In the genomic region with DNA sequence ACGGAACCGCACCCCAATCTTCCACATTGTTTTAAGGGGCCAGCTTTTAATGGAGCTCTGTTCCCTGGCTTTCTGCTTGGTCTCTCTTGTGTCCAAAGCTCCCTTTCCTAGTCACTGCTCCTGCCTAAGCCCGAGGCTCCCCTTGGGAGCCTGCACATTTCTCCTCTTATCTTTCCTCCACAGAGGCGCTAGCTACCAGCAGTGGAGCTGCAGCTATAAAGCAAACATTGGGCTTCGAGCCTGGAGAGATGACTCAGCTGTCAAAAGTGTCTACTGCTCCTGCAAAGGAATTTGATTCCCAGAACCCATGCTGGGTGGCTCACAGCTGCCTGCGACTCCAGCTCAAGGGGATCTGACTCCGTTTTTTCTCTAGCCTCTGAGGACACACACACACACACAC, we compare ENCODE assay signal across 8 mouse cellular contexts. TPM values are rescaled to one million over a fixed set of nuclear protein-coding genes. Genes with fewer than 3 reads are reported as not detected.
DNase-seq lines count a peak whose midpoint lies in the region; ATAC-seq and TF ChIP-seq lines count a peak whose summit lies in the region.
"Had no signal": no experiment of that assay in that cellular context is flagged by ENCODE, and none has a peak within 500 bp of the region (broad histone marks: within the 10 kb centered on the region; RNA-seq: fewer than 3 reads in every experiment).

No protein-coding gene starts in this region.

- no peak overlapping the region for H3K9ac ChIP-seq in MEL (ENCODE audit: control insufficient read depth, low read depth, low read length, poor library complexity, severe bottlenecking)
- H3K9ac ChIP-seq in intestine, postnatal 0 days (ENCODE audit: low read depth, low read length), result no peak overlapping the region

- no peak for TF ChIP-seq POLR2A in MEL (IDR thresholded peaks at IDR 0.05; ENCODE audit: control insufficient read depth in 1 of 2, insufficient read depth in 1 of 2, low read depth in 1 of 2, low read length in 2 of 2, poor library complexity in 1 of 2)

- WGBS in intestine, postnatal 0 days, result 39% methylated on average over 7 of the region's 7 CpGs

- ATAC-seq in intestine, postnatal 0 days, result no peak; the same call in 1 of the 2 replicates

- H3K36me3 ChIP-seq in MEL (ENCODE audit: control insufficient read depth in 1 of 2, insufficient read depth in 2 of 2, low read length in 2 of 2), result no peaks in the 10 kb centered on the region
- H3K36me3 ChIP-seq in intestine, postnatal 0 days (ENCODE audit: control insufficient read depth, insufficient read depth), result no peaks in the 10 kb centered on the region

- no peaks in the 10 kb centered on the region for H3K9me3 ChIP-seq in MEL (replicated peaks; ENCODE audit: insufficient read depth, low read length)
- H3K9me3 ChIP-seq in intestine, postnatal 0 days (ENCODE audit: control insufficient read depth), result no peaks in the 10 kb centered on the region

- no peaks in the 10 kb centered on the region for H3K27me3 ChIP-seq in MEL (ENCODE audit: control insufficient read depth in 1 of 2, insufficient read depth in 2 of 2, low read length in 2 of 2)
- H3K27me3 ChIP-seq in intestine, postnatal 0 days (replicated peaks; ENCODE audit: control insufficient read depth, insufficient read depth, low read length), result no peaks in the 10 kb centered on the region

- no peak for TF ChIP-seq CTCF in MEL (IDR thresholded peaks at IDR 0.05 in 2 of 3, conservative IDR thresholded peaks at IDR 0.05 in 1 of 3; ENCODE audit: control insufficient read depth in 1 of 3, insufficient read depth in 1 of 3, low read depth in 2 of 3, low read length in 3 of 3, poor library complexity in 1 of 3, severe bottlenecking in 1 of 3)
- TF ChIP-seq CTCF in gastrocnemius, adult 2 months (IDR thresholded peaks at IDR 0.05), result peak; percentile 8; the same call in 1 of the 2 replicates
- peak; percentile 33 for TF ChIP-seq CTCF in intestine, postnatal 0 days (IDR thresholded peaks at IDR 0.05; ENCODE audit: low read depth)

- no peaks in the 10 kb centered on the region for H3K4me1 ChIP-seq in MEL (ENCODE audit: control insufficient read depth in 1 of 2, insufficient read depth in 2 of 2, low read length in 2 of 2)
- no peaks in the 10 kb centered on the region for H3K4me1 ChIP-seq in intestine, postnatal 0 days (replicated peaks; ENCODE audit: control insufficient read depth, insufficient read depth, low read length)

- intact Hi-C loops in gastrocnemius, adult 2 months (cut with DNase I), result no loop called here

- peak; percentile 35 for DNase-seq in MEL (ENCODE audit: low read depth, low spot score)
- peak; percentile 89 for DNase-seq in NIH3T3 (ENCODE audit: low read depth)
- DNase-seq in gastrocnemius, adult 2 months, result peak; percentile 61
- peak; percentile 83 for DNase-seq in lung, postnatal 10 days
- no peak for DNase-seq in B cell, adult 2 months
- DNase-seq in cerebellum, postnatal 4 days (ENCODE audit: low spot score in 2 of 2), result no peak

- TF ChIP-seq RAD21 in MEL (IDR thresholded peaks at IDR 0.05; ENCODE audit: low read depth, low read length), result no peak

- H3K4me2 ChIP-seq in intestine, postnatal 0 days (replicated peaks; ENCODE audit: low read depth), result no peak overlapping the region

- no peak overlapping the region for H3K27ac ChIP-seq in MEL (ENCODE audit: control insufficient read depth, low read depth, low read length)
- H3K27ac ChIP-seq in gastrocnemius, adult 2 months, result peak overlapping the region; percentile 77
- H3K27ac ChIP-seq in intestine, postnatal 0 days (ENCODE audit: low read depth, low read length), result no peak overlapping the region

- H3K4me3 ChIP-seq in MEL (ENCODE audit: control insufficient read depth in 1 of 2, insufficient read depth in 1 of 2, low read depth in 2 of 2, low read length in 2 of 2), result no peak overlapping the region
- no peak overlapping the region for H3K4me3 ChIP-seq in gastrocnemius, adult 2 months
- H3K4me3 ChIP-seq in intestine, postnatal 0 days (ENCODE audit: low read depth, low read length), result no peak overlapping the region
- H3K4me3 ChIP-seq: megakaryocyte, embryonic 14.5 days had no signal

- H3K79me2 ChIP-seq in MEL (ENCODE audit: control insufficient read depth, insufficient read depth, low read length, poor library complexity), result no peaks in the 10 kb centered on the region

- peak; percentile 13 to 16; a peak in 1 of 4 replicates for TF ChIP-seq EP300 in MEL (IDR thresholded peaks at IDR 0.05; ENCODE audit: low read depth in 1 of 2, low read length in 2 of 2)

TF ChIP-seq in MEL, 35 proteins besides CTCF, POLR2A, EP300 and RAD21:
- TF ChIP-seq TAL1 (IDR thresholded peaks at IDR 0.05; ENCODE audit: low read length) (peak; percentile 12; the same call in 1 of the 2 replicates), SIN3A (IDR thresholded peaks at IDR 0.05; ENCODE audit: low read length) (no peak)

RNA-seq across cellular contexts. Expression of gene Plbd1, which starts 10.7 kb away (rescaled TPM):
- total RNA-seq in MEL (2012; rRNA removed), result not detected in 2 replicates
- polyA plus RNA-seq in MEL (2012; ENCODE audit: insufficient read depth in 1 of 2, insufficient read length in 2 of 2, low read depth in 1 of 2, low replicate concordance in 2 of 2, missing spikeins in 1 of 2), result not detected
- total RNA-seq in gastrocnemius, adult 2 months (2021), result 10 to 100 TPM; 13.0 to 28.1 TPM
- 108 and 116 TPM in 2 replicates for polyA plus RNA-seq in intestine, postnatal 0 days (2015; fragmentation: Nextera tagmentation; extraction: Ambion mirVana)

Comparison
In these comparisons a context has a peak if more than half of its experiments do, and no peak if none do; other contexts are left out.
1. DNase-seq: peak in MEL (single experiment), NIH3T3 (single experiment), gastrocnemius, adult 2 months (single experiment) and lung, postnatal 10 days (single experiment); none in B cell, adult 2 months (0 of 2) and cerebellum, postnatal 4 days (0 of 2).
2. CTCF ChIP-seq: peak in gastrocnemius, adult 2 months (single experiment) and intestine, postnatal 0 days (single experiment); none in MEL (0 of 3).
3. RNA of gene Plbd1, which starts 10.7 kb away (total RNA-seq): 13.0 to 28.1 TPM in gastrocnemius, adult 2 months; not detected in MEL; every median in the first group is over 10 times any median in the second.